Mouse (Mus musculus): Measurements from ENCODE around the gene Cyb5r1.
"Not testable (repeated sequence)": the region's sequence is repeated elsewhere in the genome, so short reads cannot be mapped to it uniquely, and the experiment has no call there.

Cyb5r1 gene

GRCm38 (mm10) chr1:134414501-134415167 is 9.3 kb downstream of the Cyb5r1 start:
- DNase-seq, result no peak

- peak; percentile 97 to 98 for DNase-seq
Measured at GRCm38 (mm10) chr1:134415168-134415831, 9.9 kb downstream of the Cyb5r1 start, which contains the start of gene Adipor1. Gene Adipor1 (plus strand): TSS chr1:134415378.

- no peak for DNase-seq
Measured at GRCm38 (mm10) chr1:134418414-134418975, 13.1 kb downstream of the Cyb5r1 start.

- DNase-seq, result no peak
Measured at GRCm38 (mm10) chr1:134419176-134419575, 13.8 kb downstream of the Cyb5r1 start.

GRCm38 (mm10) chr1:134419751-134420458 is 14.5 kb downstream of the Cyb5r1 start:
- DNase-seq, result peak in 1 of 2 experiments; percentile 16

- DNase-seq, result no peak
Measured at GRCm38 (mm10) chr1:134423911-134424310, 18.6 kb downstream of the Cyb5r1 start.

GRCm38 (mm10) chr1:134426289-134426688 is 20.9 kb downstream of the Cyb5r1 start:
- DNase-seq, result no peak

GRCm38 (mm10) chr1:134433002-134433401 is 27.6 kb downstream of the Cyb5r1 start:
- DNase-seq, result no peak

- DNase-seq, result no peak
Measured at GRCm38 (mm10) chr1:134433473-134433872, 28.1 kb downstream of the Cyb5r1 start.

- DNase-seq, result peak in 1 of 2 experiments; percentile 27
Measured at GRCm38 (mm10) chr1:134435414-134435813, 30.1 kb downstream of the Cyb5r1 start.

- no peak for DNase-seq
Measured at GRCm38 (mm10) chr1:134440437-134440836, 35.1 kb downstream of the Cyb5r1 start.

GRCm38 (mm10) chr1:134441737-134442136 is 36.4 kb downstream of the Cyb5r1 start:
- not testable (repeated sequence) for DNase-seq

- DNase-seq, result no peak
Measured at GRCm38 (mm10) chr1:134442394-134442793, 37.0 kb downstream of the Cyb5r1 start.

- DNase-seq, result not testable (repeated sequence)
Measured at GRCm38 (mm10) chr1:134443288-134443687, 37.9 kb downstream of the Cyb5r1 start.

GRCm38 (mm10) chr1:134445418-134445817 is 40.1 kb downstream of the Cyb5r1 start:
- no peak for DNase-seq

- not testable (repeated sequence) for DNase-seq
Measured at GRCm38 (mm10) chr1:134448537-134448936, 43.2 kb downstream of the Cyb5r1 start.

GRCm38 (mm10) chr1:134450201-134450600 is 44.8 kb downstream of the Cyb5r1 start:
- no peak for DNase-seq

- peak in 1 of 2 experiments; percentile 61 for DNase-seq
Measured at GRCm38 (mm10) chr1:134450986-134451385, 45.6 kb downstream of the Cyb5r1 start.

- DNase-seq, result peak; percentile 95 to 98
Measured at GRCm38 (mm10) chr1:134454904-134455824, 49.8 kb downstream of the Cyb5r1 start, which contains the start of gene Klhl12. Gene Klhl12 (plus strand): TSS chr1:134455531.

GRCm38 (mm10) chr1:134456060-134456459 is 50.7 kb downstream of the Cyb5r1 start:
- DNase-seq, result no peak

- no peak for DNase-seq
Measured at GRCm38 (mm10) chr1:134458139-134458727, 52.9 kb downstream of the Cyb5r1 start.

Data from kidney, adult 8-10 months (tissue).